Mouse (Mus musculus): ENCODE results near the gene Trappc12. TPM values are rescaled to one million over a fixed set of nuclear protein-coding genes. Genes with fewer than 3 reads are reported as not detected.

The Trappc12 gene
- polyA plus RNA-seq, 1 experiment from 2014 or later, result 16.7 TPM

GRCm38 (mm10) chr12:28704381-28704780 lies 45.9 kb downstream of the Trappc12 start:
- no peak overlapping the region for H3K4me2 ChIP-seq
- no peaks in the 10 kb centered on the region for H3K4me1 ChIP-seq (replicated peaks)
- 65% methylated on average over 12 of the region's 12 CpGs for WGBS (ENCODE audit: insufficient replicate concordance)
- no peak overlapping the region for H3K4me3 ChIP-seq (replicated peaks)
- no peak overlapping the region for H3K9ac ChIP-seq
- H3K36me3 ChIP-seq (replicated peaks), result peaks cover 12% of the 10 kb centered on the region
- no peaks in the 10 kb centered on the region for H3K27me3 ChIP-seq
- H3K27ac ChIP-seq (replicated peaks), result no peak overlapping the region
- H3K9me3 ChIP-seq (replicated peaks), result no peaks in the 10 kb centered on the region
- ATAC-seq (ENCODE audit: insufficient read depth), result no peak

GRCm38 (mm10) chr12:28701302-28701701 lies 49.0 kb downstream of the Trappc12 start:
- Histone ChIP-seq H3K4me2 (no peak overlapping the region), H3K27me3 (no peaks in the 10 kb centered on the region), H3K27ac (replicated peaks) (no peak overlapping the region), H3K4me1 (replicated peaks) (no peaks in the 10 kb centered on the region; the same call in none of the 2 replicates), H3K9me3 (replicated peaks) (no peaks in the 10 kb centered on the region), H3K36me3 (replicated peaks) (peaks cover 7% of the 10 kb centered on the region; the same call in 1 of the 2 replicates), H3K4me3 (replicated peaks) (no peak overlapping the region), H3K9ac (no peak overlapping the region)
- ATAC-seq (ENCODE audit: insufficient read depth), result no peak
- 78% methylated on average over 11 of the region's 11 CpGs for WGBS (ENCODE audit: insufficient replicate concordance)

GRCm38 (mm10) chr12:28700561-28701025 lies 49.7 kb downstream of the Trappc12 start:
- WGBS (ENCODE audit: insufficient replicate concordance), result 74% methylated on average over 19 of the region's 19 CpGs
- no peak overlapping the region for H3K27ac ChIP-seq (replicated peaks)
- no peaks in the 10 kb centered on the region; the same call in none of the 2 replicates for H3K4me1 ChIP-seq (replicated peaks)
- no peak overlapping the region for H3K9ac ChIP-seq
- no peak for ATAC-seq (ENCODE audit: insufficient read depth)
- no peak overlapping the region for H3K4me2 ChIP-seq
- H3K4me3 ChIP-seq (replicated peaks), result no peak overlapping the region
- peaks cover 12% of the 10 kb centered on the region for H3K36me3 ChIP-seq (replicated peaks)
- H3K27me3 ChIP-seq, result no peaks in the 10 kb centered on the region
- H3K9me3 ChIP-seq (replicated peaks), result no peaks in the 10 kb centered on the region

- Histone ChIP-seq H3K4me3 (replicated peaks) (no peak overlapping the region), H3K9ac (no peak overlapping the region), H3K27me3 (no peaks in the 10 kb centered on the region), H3K4me2 (no peak overlapping the region), H3K36me3 (replicated peaks) (peaks cover 12% of the 10 kb centered on the region), H3K27ac (replicated peaks) (no peak overlapping the region), H3K4me1 (replicated peaks) (no peaks in the 10 kb centered on the region; the same call in none of the 2 replicates), H3K9me3 (replicated peaks) (no peaks in the 10 kb centered on the region)
- WGBS (ENCODE audit: insufficient replicate concordance), result 50% methylated on average over 3 of the region's 3 CpGs
- no peak for ATAC-seq (ENCODE audit: insufficient read depth)
Observed at GRCm38 (mm10) chr12:28700101-28700511, 50.2 kb downstream of the Trappc12 start.

- no peaks in the 10 kb centered on the region for H3K27me3 ChIP-seq
- ATAC-seq (ENCODE audit: insufficient read depth), result no peak
- 20% methylated on average over 6 of the region's 6 CpGs for WGBS (ENCODE audit: insufficient replicate concordance)
- no peak overlapping the region for H3K9ac ChIP-seq
- peaks cover 15% of the 10 kb centered on the region for H3K36me3 ChIP-seq (replicated peaks)
- H3K4me2 ChIP-seq, result no peak overlapping the region
- no peaks in the 10 kb centered on the region for H3K9me3 ChIP-seq (replicated peaks)
- no peaks in the 10 kb centered on the region; the same call in none of the 2 replicates for H3K4me1 ChIP-seq (replicated peaks)
- H3K27ac ChIP-seq (replicated peaks), result 0 out of 2 replicates have a peak overlapping the region, but pooled peaks have one; percentile 0
- no peak overlapping the region for H3K4me3 ChIP-seq (replicated peaks)
Observed at GRCm38 (mm10) chr12:28699656-28700055, 50.6 kb downstream of the Trappc12 start.

- peak; percentile 29; the same call in 1 of the 2 replicates for ATAC-seq (ENCODE audit: insufficient read depth)
- H3K4me3 ChIP-seq (replicated peaks), result no peak overlapping the region
- H3K4me1 ChIP-seq (replicated peaks), result no peaks in the 10 kb centered on the region; the same call in none of the 2 replicates
- no peak overlapping the region for H3K4me2 ChIP-seq
- H3K9ac ChIP-seq, result no peak overlapping the region
- H3K36me3 ChIP-seq (replicated peaks), result peaks cover 21% of the 10 kb centered on the region
- 70% methylated on average over 5 of the region's 5 CpGs for WGBS (ENCODE audit: insufficient replicate concordance)
- peak overlapping the region; percentile 0; the same call in 1 of the 2 replicates for H3K27ac ChIP-seq (replicated peaks)
- H3K27me3 ChIP-seq, result no peaks in the 10 kb centered on the region
- H3K9me3 ChIP-seq (replicated peaks), result no peaks in the 10 kb centered on the region
Observed at GRCm38 (mm10) chr12:28699086-28699485, 51.2 kb downstream of the Trappc12 start.

- ATAC-seq (ENCODE audit: insufficient read depth), result peak; percentile 42
- WGBS (ENCODE audit: insufficient replicate concordance), result 69% methylated on average over 14 of the region's 14 CpGs
- Histone ChIP-seq H3K4me1 (replicated peaks) (no peaks in the 10 kb centered on the region; the same call in none of the 2 replicates), H3K4me2 (no peak overlapping the region), H3K27ac (replicated peaks) (no peak overlapping the region), H3K9me3 (replicated peaks) (no peaks in the 10 kb centered on the region), H3K9ac (no peak overlapping the region), H3K36me3 (replicated peaks) (peaks cover 19% of the 10 kb centered on the region), H3K4me3 (replicated peaks) (no peak overlapping the region), H3K27me3 (no peaks in the 10 kb centered on the region)
Observed at GRCm38 (mm10) chr12:28697821-28698595, 52.3 kb downstream of the Trappc12 start.

- no peak overlapping the region for H3K9ac ChIP-seq
- ATAC-seq (ENCODE audit: insufficient read depth), result no peak
- WGBS (ENCODE audit: insufficient replicate concordance), result 80% methylated on average over 7 of the region's 7 CpGs
- peaks cover 37% of the 10 kb centered on the region for H3K36me3 ChIP-seq (replicated peaks)
- no peak overlapping the region for H3K4me3 ChIP-seq (replicated peaks)
- no peak overlapping the region for H3K4me2 ChIP-seq
- H3K4me1 ChIP-seq (replicated peaks), result no peaks in the 10 kb centered on the region; the same call in none of the 2 replicates
- H3K27ac ChIP-seq (replicated peaks), result no peak overlapping the region
- H3K9me3 ChIP-seq (replicated peaks), result no peaks in the 10 kb centered on the region
- no peaks in the 10 kb centered on the region for H3K27me3 ChIP-seq
Observed at GRCm38 (mm10) chr12:28694776-28695175, 55.5 kb downstream of the Trappc12 start.

GRCm38 (mm10) chr12:28694231-28694630 lies 56.0 kb downstream of the Trappc12 start:
- ATAC-seq (ENCODE audit: insufficient read depth), result no peak
- 83% methylated on average over 2 of the region's 2 CpGs for WGBS (ENCODE audit: insufficient replicate concordance)
- no peak overlapping the region for H3K4me2 ChIP-seq
- no peaks in the 10 kb centered on the region; the same call in none of the 2 replicates for H3K4me1 ChIP-seq (replicated peaks)
- no peaks in the 10 kb centered on the region for H3K27me3 ChIP-seq
- no peak overlapping the region for H3K4me3 ChIP-seq (replicated peaks)
- H3K9me3 ChIP-seq (replicated peaks), result no peaks in the 10 kb centered on the region
- no peak overlapping the region for H3K9ac ChIP-seq
- H3K27ac ChIP-seq (replicated peaks), result no peak overlapping the region
- peaks cover 42% of the 10 kb centered on the region for H3K36me3 ChIP-seq (replicated peaks)

GRCm38 (mm10) chr12:28693738-28694137 lies 56.5 kb downstream of the Trappc12 start:
- no peaks in the 10 kb centered on the region; the same call in none of the 2 replicates for H3K4me1 ChIP-seq (replicated peaks)
- H3K27ac ChIP-seq (replicated peaks), result no peak overlapping the region
- H3K36me3 ChIP-seq (replicated peaks), result peaks cover 46% of the 10 kb centered on the region
- H3K9me3 ChIP-seq (replicated peaks), result no peaks in the 10 kb centered on the region
- no peak overlapping the region for H3K4me2 ChIP-seq
- H3K4me3 ChIP-seq (replicated peaks), result no peak overlapping the region
- H3K27me3 ChIP-seq, result no peaks in the 10 kb centered on the region
- no peak overlapping the region for H3K9ac ChIP-seq
- ATAC-seq (ENCODE audit: insufficient read depth), result no peak
- 66% methylated on average over 3 of the region's 3 CpGs for WGBS (ENCODE audit: insufficient replicate concordance)

GRCm38 (mm10) chr12:28690730-28691129 lies 59.5 kb downstream of the Trappc12 start:
- Histone ChIP-seq H3K9ac (no peak overlapping the region), H3K4me1 (replicated peaks) (0 out of 2 replicates have a peak, but pooled peaks cover 9% of the 10 kb centered on the region), H3K4me2 (no peak overlapping the region), H3K4me3 (replicated peaks) (no peak overlapping the region), H3K36me3 (replicated peaks) (peaks cover 41% of the 10 kb centered on the region), H3K27ac (replicated peaks) (no peak overlapping the region), H3K27me3 (no peaks in the 10 kb centered on the region), H3K9me3 (replicated peaks) (no peaks in the 10 kb centered on the region)
- ATAC-seq (ENCODE audit: insufficient read depth), result no peak
- WGBS (ENCODE audit: insufficient replicate concordance), result 85% methylated on average over 7 of the region's 7 CpGs
